Mouse (Mus musculus): ENCODE measurements around the gene Slco1a5. TPM values are rescaled to one million over a fixed set of nuclear protein-coding genes. Genes with fewer than 3 reads are reported as not detected.
"Not testable (repeated sequence)": the region's sequence is repeated elsewhere in the genome, so short reads cannot be mapped to it uniquely, and the experiment has no call there.

The Slco1a5 gene
- 6.0 TPM for polyA plus RNA-seq (2021)

DNA sequence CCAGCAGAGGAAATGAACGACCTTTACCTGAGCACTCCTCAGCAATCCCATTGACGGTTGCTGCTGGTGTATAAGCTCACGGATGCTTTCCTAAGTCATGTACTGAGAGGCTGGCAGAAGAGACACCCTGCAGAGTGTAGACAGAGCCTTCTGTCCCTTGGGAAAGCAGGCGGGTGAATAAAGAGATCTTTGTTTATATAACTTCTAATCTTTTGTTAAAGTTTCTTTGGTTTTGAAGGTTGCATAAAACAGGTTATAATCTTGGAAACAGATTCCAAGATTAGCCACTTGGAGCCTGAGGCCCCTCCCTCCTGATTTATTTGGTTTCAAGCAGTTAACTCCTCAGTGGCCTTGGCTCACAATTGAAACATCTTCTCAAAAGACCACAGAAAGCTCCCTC lies at the start of gene Slco1a5:
Gene Slco1a5, minus strand, starts transcription at position 101 of the 400 bp plus-strand sequence.
- ChIA-PET POLR2A (no interaction called here), CTCF (interaction anchor here (1.1 kb wide), 1 partner anchor 18 kb away, joined by 4 read pairs; no protein-coding TSS in a partner anchor)
- TF ChIP-seq CTCF (IDR thresholded peaks at IDR 0.05) = no peak
- ATAC-seq = no peak
- in situ Hi-C loops (cut with MboI; ENCODE audit: low pct_unique_long_range_greater_than_20kb) = no loop called here
- no peaks in the 10 kb centered on the region for H3K27me3 ChIP-seq
- no peak for DNase-seq (ENCODE audit: low read depth, low spot score)

DNA sequence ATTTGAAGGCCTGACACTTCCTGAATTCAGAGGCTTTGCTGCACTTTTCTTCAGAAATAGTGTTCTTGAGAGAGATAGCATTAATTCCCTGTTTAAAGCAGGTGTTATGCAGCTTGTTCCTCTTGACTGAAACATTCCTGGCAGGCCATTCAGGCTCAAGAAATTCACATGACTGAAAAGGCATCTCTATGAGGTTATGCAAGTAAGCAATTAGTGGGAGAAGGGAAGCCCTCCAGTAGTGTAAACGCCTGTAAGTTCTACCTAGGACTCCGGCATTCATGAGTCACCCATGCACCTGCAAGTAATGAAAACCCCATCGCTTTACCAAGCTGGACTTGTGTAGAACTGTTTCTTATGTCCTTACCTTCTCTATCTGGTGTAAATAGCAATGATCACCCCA lies 46.8 kb upstream of the Slco1a5 start:
- POLR2A ChIA-PET = interaction anchor here (0.7 kb wide), 1 partner anchor 207 kb away, joined by 3 read pairs; no protein-coding TSS in a partner anchor
- DNase-seq (ENCODE audit: low read depth, low spot score) = no peak
- CTCF ChIA-PET = interaction anchor here (1.1 to 1.7 kb wide), 3 partner anchors 8 to 22 kb away, joined by 3 to 4 read pairs (median 3); no protein-coding TSS in a partner anchor
- TF ChIP-seq CTCF (IDR thresholded peaks at IDR 0.05) = no peak
- in situ Hi-C loops (cut with MboI; ENCODE audit: low pct_unique_long_range_greater_than_20kb) = loop anchor here (5.0 to 25.0 kb wide), 2 partner anchors 148 to 793 kb away; partner anchors contain the start of gene Etnk1
- peak; percentile 9 for ATAC-seq
- H3K27me3 ChIP-seq = no peaks in the 10 kb centered on the region

DNA sequence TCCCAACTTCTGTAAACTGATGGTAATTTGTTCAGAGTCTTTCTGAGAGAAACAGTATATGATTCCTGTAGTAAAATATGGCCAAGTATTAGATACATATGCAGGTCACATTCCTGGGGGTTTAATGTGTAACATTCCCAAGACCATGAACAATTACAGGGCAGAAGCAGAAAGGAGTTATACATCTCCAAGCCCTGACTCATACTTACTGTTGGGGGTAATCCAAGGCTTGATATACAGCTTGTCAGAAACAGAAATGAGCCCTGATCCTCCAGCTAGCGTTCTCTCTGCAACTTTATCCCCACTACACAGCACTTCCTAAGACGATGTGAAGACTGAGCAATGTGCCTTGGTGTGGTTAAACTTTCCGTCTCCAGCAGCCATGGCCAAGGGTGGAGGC lies 44.8 kb upstream of the Slco1a5 start:
- CTCF ChIA-PET = interaction anchor here (1.4 kb wide), 1 partner anchor 9 kb away, joined by 5 read pairs; no protein-coding TSS in a partner anchor
- POLR2A ChIA-PET = interaction anchor here (1.2 to 1.3 kb wide), 2 partner anchors 9 to 21 kb away, joined by 3 to 4 read pairs; no protein-coding TSS in a partner anchor
- H3K27me3 ChIP-seq = no peaks in the 10 kb centered on the region
- peak; percentile 55 for ATAC-seq
- no peak for TF ChIP-seq CTCF (IDR thresholded peaks at IDR 0.05)
- no peak for DNase-seq (ENCODE audit: low read depth, low spot score)
- in situ Hi-C loops (cut with MboI; ENCODE audit: low pct_unique_long_range_greater_than_20kb) = loop anchor here (5.0 to 25.0 kb wide), 2 partner anchors 150 to 795 kb away; partner anchors contain the start of gene Etnk1

DNA sequence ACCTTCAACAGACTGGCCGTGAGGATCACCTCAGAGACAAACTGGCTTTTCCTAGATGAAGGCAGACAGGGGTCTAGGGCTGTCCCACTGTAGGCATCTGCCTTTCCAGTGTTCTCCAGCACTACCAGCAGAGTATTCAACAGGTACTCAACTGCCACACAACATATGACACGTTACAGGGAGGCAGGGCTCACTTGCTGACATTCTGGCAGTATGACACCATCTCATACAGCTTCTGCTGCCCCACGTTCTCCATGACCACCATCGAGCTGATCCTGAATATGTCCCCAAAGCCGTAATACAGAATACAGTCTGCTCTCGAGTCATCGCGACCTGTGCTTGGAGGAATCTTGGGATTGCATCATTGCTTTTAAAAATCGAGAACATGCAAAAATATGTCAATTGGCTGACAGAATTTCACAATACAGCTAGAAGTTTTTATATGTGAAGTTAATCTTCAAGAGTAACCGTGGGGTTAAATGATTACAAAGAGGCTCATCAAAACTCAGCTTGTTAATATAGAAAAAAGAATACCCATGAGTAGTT lies 43.8 kb upstream of the Slco1a5 start:
- no peaks in the 10 kb centered on the region for H3K27me3 ChIP-seq
- POLR2A ChIA-PET = interaction anchor here (0.6 to 1.3 kb wide), 2 partner anchors 10 to 21 kb away, joined by 3 read pairs; no protein-coding TSS in a partner anchor
- no peak for DNase-seq (ENCODE audit: low read depth, low spot score)
- in situ Hi-C loops (cut with MboI; ENCODE audit: low pct_unique_long_range_greater_than_20kb) = loop anchor here (5.0 to 25.0 kb wide), 2 partner anchors 151 to 796 kb away; partner anchors contain the start of gene Etnk1
- CTCF ChIA-PET = interaction anchor here (1.0 to 1.5 kb wide), 4 partner anchors 10 to 104 kb away, joined by 4 to 5 read pairs (median 5); no protein-coding TSS in a partner anchor
- peak; percentile 7 for ATAC-seq
- no peak for TF ChIP-seq CTCF (IDR thresholded peaks at IDR 0.05)

DNA sequence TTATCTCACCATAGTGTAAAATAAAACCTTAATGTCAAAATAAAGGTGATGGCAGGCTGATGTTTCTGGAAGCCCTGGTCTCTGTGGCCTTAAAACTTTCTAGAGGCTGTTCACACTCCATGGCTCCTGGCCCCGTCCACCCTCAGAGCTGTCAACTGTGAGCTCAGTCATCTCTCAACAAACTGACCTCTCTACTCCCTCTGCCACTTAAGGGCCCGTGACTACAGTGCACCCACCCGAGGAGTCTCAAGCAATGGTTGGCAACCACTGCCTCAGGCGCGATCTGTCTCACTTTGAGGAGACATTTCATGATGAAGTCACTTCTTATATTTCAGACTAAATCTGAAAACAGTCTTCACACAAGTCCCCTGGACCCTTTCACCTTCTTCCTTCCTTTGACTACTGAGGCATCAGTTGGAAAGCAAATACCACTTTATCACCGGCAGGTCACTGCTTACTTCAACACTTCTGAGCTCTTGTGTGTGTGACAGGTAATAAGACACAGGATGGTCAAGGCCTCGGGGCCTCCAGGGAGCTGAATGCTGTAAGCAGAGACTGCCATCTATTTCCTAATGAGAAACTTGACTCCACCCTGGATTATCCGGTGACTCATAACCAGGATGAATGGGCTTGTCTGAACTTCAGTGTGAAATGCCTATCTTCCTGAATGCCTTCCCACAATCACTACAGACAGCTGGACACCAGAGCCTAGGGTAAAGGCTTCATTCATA lies 43.1 kb upstream of the Slco1a5 start:
- in situ Hi-C loops (cut with MboI; ENCODE audit: low pct_unique_long_range_greater_than_20kb) = loop anchor here (5.0 to 25.0 kb wide), 2 partner anchors 151 to 796 kb away; partner anchors contain the start of gene Etnk1
- no peak for DNase-seq (ENCODE audit: low read depth, low spot score)

DNA sequence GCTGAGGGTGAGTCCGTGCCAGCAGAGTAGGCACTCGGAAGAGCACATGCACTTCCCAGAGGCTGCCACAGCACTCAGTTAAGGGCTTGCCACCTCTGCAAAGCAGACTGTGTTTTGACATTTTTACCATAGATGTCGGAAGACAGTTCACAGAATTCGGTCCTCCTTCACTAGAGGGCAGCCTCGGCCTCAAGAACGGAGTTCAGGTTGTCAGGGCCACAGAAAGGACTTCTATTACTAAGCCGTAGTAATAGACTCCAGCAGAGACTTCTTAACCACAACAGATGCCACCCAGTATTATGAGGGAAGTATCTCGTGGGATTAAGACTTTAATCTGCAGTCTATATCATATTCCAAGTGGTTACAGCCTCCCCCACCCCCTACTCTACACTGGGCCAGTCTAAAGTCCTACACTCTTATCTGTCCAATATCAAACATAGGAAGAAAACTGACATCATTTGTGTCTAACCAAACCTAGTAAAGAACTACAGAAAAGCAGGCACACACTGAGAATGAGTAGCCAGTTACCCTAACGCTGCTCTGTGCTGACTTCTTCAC lies 40.3 kb upstream of the Slco1a5 start:
- DNase-seq (ENCODE audit: low read depth, low spot score) = no peak
- TF ChIP-seq CTCF (IDR thresholded peaks at IDR 0.05) = peak; percentile 71
- H3K27me3 ChIP-seq = no peaks in the 10 kb centered on the region
- ChIA-PET CTCF (interaction anchor here (0.6 to 2.6 kb wide), 9 partner anchors 10 to 155 kb away, joined by 3 to 16 read pairs (median 4); no protein-coding TSS in a partner anchor), POLR2A (no interaction called here)
- in situ Hi-C loops (cut with MboI; ENCODE audit: low pct_unique_long_range_greater_than_20kb) = loop anchor here (25.0 kb wide), 1 partner anchor 799 kb away; the partner anchor contains the start of gene Etnk1
- ATAC-seq = no peak

More for the DNA sequence above, 43.1 kb upstream of the Slco1a5 start:
- POLR2A ChIA-PET = interaction anchor here (0.6 kb wide), 1 partner anchor 919 kb away, joined by 3 read pairs; no protein-coding TSS in a partner anchor
- H3K27me3 ChIP-seq = no peaks in the 10 kb centered on the region
- no peak for TF ChIP-seq CTCF (IDR thresholded peaks at IDR 0.05)
- peak; percentile 78 for ATAC-seq
- CTCF ChIA-PET = interaction anchor here (1.0 to 1.5 kb wide), 3 partner anchors 16 to 105 kb away, joined by 4 to 5 read pairs (median 5); no protein-coding TSS in a partner anchor

DNA sequence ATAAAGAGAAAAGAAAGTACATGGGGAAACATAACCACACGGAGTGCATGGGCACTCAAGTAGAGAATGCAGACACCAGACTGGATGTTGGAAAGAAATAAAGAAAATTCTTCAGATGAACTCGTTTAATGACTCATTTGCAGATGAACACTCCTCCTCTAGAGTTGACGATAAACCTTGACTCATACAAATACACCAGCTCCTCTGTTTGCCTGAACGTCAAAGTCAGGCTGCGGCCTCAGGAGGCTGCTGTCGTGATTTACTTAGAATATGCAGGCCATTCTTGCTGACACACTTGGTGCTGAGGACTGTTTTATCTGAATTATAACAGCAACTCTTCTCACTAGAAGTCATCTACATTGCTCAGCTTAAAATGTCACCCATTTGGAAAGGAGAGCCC lies 39.3 kb upstream of the Slco1a5 start:
- ChIA-PET CTCF (interaction anchor here (0.6 to 2.6 kb wide), 8 partner anchors 9 to 156 kb away, joined by 3 to 16 read pairs (median 4); no protein-coding TSS in a partner anchor), POLR2A (no interaction called here)
- in situ Hi-C loops (cut with MboI; ENCODE audit: low pct_unique_long_range_greater_than_20kb) = loop anchor here (25.0 kb wide), 1 partner anchor 800 kb away; the partner anchor contains the start of gene Etnk1
- TF ChIP-seq CTCF (IDR thresholded peaks at IDR 0.05) = no peak
- H3K27me3 ChIP-seq = no peaks in the 10 kb centered on the region
- DNase-seq (ENCODE audit: low read depth, low spot score) (no peak), ATAC-seq (peak; percentile 41)

DNA sequence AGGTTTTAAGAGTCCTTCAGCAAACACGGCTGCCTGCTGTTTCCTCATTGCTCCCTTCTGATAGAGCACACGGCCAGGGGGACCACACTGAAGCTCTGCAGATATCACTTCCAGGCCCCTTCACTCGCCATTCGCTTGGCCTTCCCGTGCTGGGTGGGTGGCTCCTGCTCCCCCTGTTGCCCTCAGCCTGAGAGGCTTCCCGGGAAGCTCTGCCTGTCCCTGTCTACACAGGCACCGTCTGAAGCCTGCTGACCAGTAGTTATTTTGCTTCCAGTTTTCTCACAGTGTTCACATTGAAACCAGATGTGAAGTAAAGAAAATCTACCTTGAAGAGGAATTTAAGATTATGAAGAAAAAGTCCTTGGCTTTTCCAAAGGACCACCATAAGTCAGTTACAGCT lies 34.3 kb upstream of the Slco1a5 start:
- ATAC-seq = no peak
- TF ChIP-seq CTCF (IDR thresholded peaks at IDR 0.05) = no peak
- POLR2A ChIA-PET = interaction anchor here (0.6 kb wide), 1 partner anchor 10 kb away, joined by 4 read pairs; no protein-coding TSS in a partner anchor
- CTCF ChIA-PET = interaction anchor here (1.9 kb wide), 1 partner anchor 8 kb away, joined by 5 read pairs; no protein-coding TSS in a partner anchor
- DNase-seq (ENCODE audit: low read depth, low spot score) = no peak
- in situ Hi-C loops (cut with MboI; ENCODE audit: low pct_unique_long_range_greater_than_20kb) = loop anchor here (25.0 kb wide), 1 partner anchor 805 kb away; the partner anchor contains the start of gene Etnk1
- no peaks in the 10 kb centered on the region for H3K27me3 ChIP-seq

DNA sequence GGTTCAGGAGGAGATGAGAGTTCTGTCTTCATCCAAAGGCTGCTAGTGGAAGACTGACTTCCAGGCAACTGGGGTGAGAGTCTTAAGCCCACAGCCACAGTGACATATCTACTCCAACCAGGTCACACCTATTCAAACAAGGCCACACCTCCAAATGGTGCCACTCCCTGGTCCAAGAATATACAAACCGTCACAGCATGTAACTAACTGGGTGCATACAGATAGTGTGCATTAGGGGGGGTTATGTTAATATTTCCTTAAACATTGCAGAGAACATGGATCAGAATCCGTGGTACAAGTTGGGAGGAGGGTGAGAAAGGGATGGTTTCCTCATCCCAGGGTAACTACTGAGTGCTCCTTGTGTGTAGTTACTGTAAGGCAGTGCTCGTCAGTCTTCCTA lies 29.3 kb upstream of the Slco1a5 start:
- H3K27me3 ChIP-seq, POLR2A ChIA-PET: not testable (repeated sequence)
- CTCF ChIA-PET = interaction anchor here (1.1 kb wide), 1 partner anchor 11 kb away, joined by 4 read pairs; no protein-coding TSS in a partner anchor

More for the DNA sequence above, 29.3 kb upstream of the Slco1a5 start:
- in situ Hi-C loops (cut with MboI; ENCODE audit: low pct_unique_long_range_greater_than_20kb) = loop anchor here (25.0 kb wide), 1 partner anchor 810 kb away; the partner anchor contains the start of gene Etnk1
- not testable (repeated sequence) for DNase-seq (ENCODE audit: low read depth, low spot score); ATAC-seq

Measured in Patski (cell line).